Mouse (Mus musculus) cerebellum, adult 18-20 months (tissue): Measurements from ENCODE around the gene Pdcd4.

Source experiments
- DNase-seq, 2 experiments: peaks; one replicate each; pipeline ENCODE4 v3.0.0; 2021

Pdcd4 gene

GRCm38 (mm10) chr19:53872994-53873713 is 18.9 kb upstream of the Pdcd4 start:
- DNase-seq, result no peak

- DNase-seq, result no peak
These were observed 16.8 kb upstream of the Pdcd4 start for GRCm38 (mm10) chr19:53875246-53875645.

- DNase-seq, result no peak
These were observed 14.3 kb upstream of the Pdcd4 start for GRCm38 (mm10) chr19:53877779-53878178.

GRCm38 (mm10) chr19:53880460-53880859 is 11.6 kb upstream of the Pdcd4 start:
- DNase-seq, result no peak

GRCm38 (mm10) chr19:53881786-53882185 is 10.2 kb upstream of the Pdcd4 start:
- DNase-seq, result no peak

GRCm38 (mm10) chr19:53885450-53885849 is 6.6 kb upstream of the Pdcd4 start:
- DNase-seq, result no peak

- peak; percentile 15 to 25 for DNase-seq
These were observed 5.3 kb upstream of the Pdcd4 start for GRCm38 (mm10) chr19:53886576-53887370.

- DNase-seq, result no peak
These were observed 4.2 kb upstream of the Pdcd4 start for GRCm38 (mm10) chr19:53887822-53888221.

- no peak for DNase-seq
These were observed 3.7 kb upstream of the Pdcd4 start for GRCm38 (mm10) chr19:53888331-53888730.

GRCm38 (mm10) chr19:53889555-53889954 is 2.5 kb upstream of the Pdcd4 start:
- DNase-seq, result no peak

- DNase-seq, result no peak
These were observed 1.8 kb upstream of the Pdcd4 start for GRCm38 (mm10) chr19:53890274-53890673.

- no peak for DNase-seq
These were observed 1.2 kb upstream of the Pdcd4 start for GRCm38 (mm10) chr19:53890781-53891251.

- no peak for DNase-seq
These were observed 462 bp upstream of the Pdcd4 start for GRCm38 (mm10) chr19:53891569-53891968.

GRCm38 (mm10) chr19:53892838-53893359 is 868 bp downstream of the Pdcd4 start:
- no peak for DNase-seq

- no peak for DNase-seq
These were observed 1.7 kb downstream of the Pdcd4 start for GRCm38 (mm10) chr19:53893711-53894171.

- no peak for DNase-seq
These were observed 2.6 kb downstream of the Pdcd4 start for GRCm38 (mm10) chr19:53894538-53895121.

GRCm38 (mm10) chr19:53898046-53898445 is 6.0 kb downstream of the Pdcd4 start:
- no peak for DNase-seq

GRCm38 (mm10) chr19:53898498-53898897 is 6.5 kb downstream of the Pdcd4 start:
- DNase-seq, result no peak

- no peak for DNase-seq
These were observed 7.2 kb downstream of the Pdcd4 start for GRCm38 (mm10) chr19:53898970-53899900.

GRCm38 (mm10) chr19:53899941-53900610 is 8.0 kb downstream of the Pdcd4 start:
- no peak for DNase-seq

GRCm38 (mm10) chr19:53901931-53902738 is 10.1 kb downstream of the Pdcd4 start:
- peak in 1 of 2 experiments; percentile 18 for DNase-seq
